Mouse (Mus musculus): ENCODE data around the gene Adcy3.

GRCm38 (mm10) chr12:4162886-4163285, 30.0 kb downstream of the Adcy3 start:
- TF ChIP-seq CTCF (IDR thresholded peaks at IDR 0.05; ENCODE audit: extremely low read depth, insufficient read depth, insufficient read length, insufficient replicate concordance), result no peak
- TF ChIP-seq POLR2A (IDR thresholded peaks at IDR 0.05; ENCODE audit: low read depth, low read length), result no peak
